Mouse (Mus musculus): ENCODE measurements at regions not wholly inside any gene's neighbourhood (a gene's known extent, or its start where the extent isn't known, plus 50 kb on each side); places are given as distances from the start of the nearest gene placed in this dataset.

- Histone ChIP-seq H3K27ac (ENCODE audit: control insufficient read depth, low read depth, low read length) (no peak overlapping the region), H3K9me3 (replicated peaks; ENCODE audit: insufficient read depth, low read length) (no peaks in the 10 kb centered on the region), H3K4me1 (ENCODE audit: control insufficient read depth in 1 of 2, insufficient read depth in 2 of 2, low read length in 2 of 2) (no peaks in the 10 kb centered on the region), H3K9ac (ENCODE audit: control insufficient read depth, low read depth, low read length, poor library complexity, severe bottlenecking) (no peak overlapping the region), H3K36me3 (ENCODE audit: control insufficient read depth in 1 of 2, insufficient read depth in 2 of 2, low read length in 2 of 2) (no peaks in the 10 kb centered on the region), H3K79me2 (ENCODE audit: control insufficient read depth, insufficient read depth, low read length, poor library complexity) (no peaks in the 10 kb centered on the region), H3K27me3 (ENCODE audit: control insufficient read depth in 1 of 2, insufficient read depth in 2 of 2, low read length in 2 of 2) (no peaks in the 10 kb centered on the region), H3K4me3 (ENCODE audit: control insufficient read depth in 1 of 2, insufficient read depth in 1 of 2, low read depth in 2 of 2, low read length in 2 of 2) (no peak overlapping the region)
- DNase-seq (ENCODE audit: low read depth, low spot score) = no peak
- TF ChIP-seq JUND (IDR thresholded peaks at IDR 0.05; ENCODE audit: low read depth, low read length) (no peak), ZNF384 (IDR thresholded peaks at IDR 0.05; ENCODE audit: low read depth, low read length) (no peak), KAT2A (conservative IDR thresholded peaks at IDR 0.05; ENCODE audit: low read depth, low read length) (no peak), MAX (IDR thresholded peaks at IDR 0.05; ENCODE audit: low read length) (no peak)
These were observed 57.0 kb upstream of the Fggy start for GRCm38 (mm10) chr4:95500265-95500664.

GRCm38 (mm10) chr4:95501164-95501563, 56.1 kb upstream of the Fggy start:
- no peak overlapping the region for H3K9ac ChIP-seq (ENCODE audit: control insufficient read depth, low read depth, low read length, poor library complexity, severe bottlenecking)
- TF ChIP-seq TBP (IDR thresholded peaks at IDR 0.05; ENCODE audit: low read depth, low read length) (no peak), MYB (IDR thresholded peaks at IDR 0.05; ENCODE audit: low read depth, low read length) (no peak), NELFE (IDR thresholded peaks at IDR 0.05; ENCODE audit: low read depth, low read length) (no peak), USF1 (IDR thresholded peaks at IDR 0.05; ENCODE audit: low read depth, low read length) (no peak), HCFC1 (IDR thresholded peaks at IDR 0.05; ENCODE audit: low read depth, low read length) (no peak), POLR2AphosphoS2 (IDR thresholded peaks at IDR 0.05; ENCODE audit: low read length) (no peak), RCOR1 (IDR thresholded peaks at IDR 0.05; ENCODE audit: low read depth, low read length) (no peak), RAD21 (IDR thresholded peaks at IDR 0.05; ENCODE audit: low read depth, low read length) (no peak), CTCF (IDR thresholded peaks at IDR 0.05 in 2 of 3, conservative IDR thresholded peaks at IDR 0.05 in 1 of 3; ENCODE audit: control insufficient read depth in 1 of 3, insufficient read depth in 1 of 3, low read depth in 2 of 3, low read length in 3 of 3, poor library complexity in 1 of 3, severe bottlenecking in 1 of 3) (no peak), E2F4 (IDR thresholded peaks at IDR 0.05; ENCODE audit: borderline replicate concordance, low read depth, low read length) (no peak), ZC3H11A (IDR thresholded peaks at IDR 0.05; ENCODE audit: low read depth, low read length) (no peak), CHD2 (IDR thresholded peaks at IDR 0.05; ENCODE audit: low read length) (no peak), TAL1 (IDR thresholded peaks at IDR 0.05; ENCODE audit: low read length) (no peak), ZMIZ1 (IDR thresholded peaks at IDR 0.05; ENCODE audit: low read depth, low read length) (no peak), ETS1 (IDR thresholded peaks at IDR 0.05; ENCODE audit: low read depth, low read length) (no peak), MEF2A (IDR thresholded peaks at IDR 0.05; ENCODE audit: extremely low read depth, insufficient replicate concordance, low read depth, low read length, poor library complexity, severe bottlenecking) (no peak)
- no peaks in the 10 kb centered on the region for H3K79me2 ChIP-seq (ENCODE audit: control insufficient read depth, insufficient read depth, low read length, poor library complexity)

More at GRCm38 (mm10) chr4:95501164-95501563, 56.1 kb upstream of the Fggy start:
- Histone ChIP-seq H3K9me3 (replicated peaks; ENCODE audit: insufficient read depth, low read length) (no peaks in the 10 kb centered on the region), H3K27me3 (ENCODE audit: control insufficient read depth in 1 of 2, insufficient read depth in 2 of 2, low read length in 2 of 2) (no peaks in the 10 kb centered on the region), H3K4me1 (ENCODE audit: control insufficient read depth in 1 of 2, insufficient read depth in 2 of 2, low read length in 2 of 2) (no peaks in the 10 kb centered on the region), H3K4me3 (ENCODE audit: control insufficient read depth in 1 of 2, insufficient read depth in 1 of 2, low read depth in 2 of 2, low read length in 2 of 2) (no peak overlapping the region), H3K27ac (ENCODE audit: control insufficient read depth, low read depth, low read length) (no peak overlapping the region), H3K36me3 (ENCODE audit: control insufficient read depth in 1 of 2, insufficient read depth in 2 of 2, low read length in 2 of 2) (no peaks in the 10 kb centered on the region)
- no peak for DNase-seq (ENCODE audit: low read depth, low spot score)
